Mouse (Mus musculus): ENCODE measurements at regions not wholly inside any gene's neighbourhood (a gene's known extent, or its start where the extent isn't known, plus 50 kb on each side); places are given as distances from the start of the nearest gene placed in this dataset.

DNA sequence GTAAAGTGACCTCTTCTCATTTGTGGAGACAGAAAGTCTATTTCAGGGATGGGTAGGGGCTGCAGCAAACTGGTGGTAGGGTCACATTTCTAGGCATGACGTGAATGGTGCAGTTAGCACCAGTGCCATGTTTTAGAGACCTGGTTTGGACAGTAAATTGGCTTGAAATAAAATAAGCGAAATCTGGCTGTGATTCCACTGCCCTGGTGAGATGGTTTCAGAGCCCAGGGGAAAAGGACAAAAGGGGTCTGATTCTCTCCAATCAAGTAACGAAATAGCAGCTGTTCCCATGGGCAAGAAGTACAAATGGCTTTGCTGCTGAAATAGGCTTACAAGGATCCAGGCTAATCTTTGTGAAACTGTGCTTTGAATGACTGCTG lies 350.5 kb upstream of the Id4 start:
- TF ChIP-seq JUND (conservative IDR thresholded peaks at IDR 0.05; ENCODE audit: low read depth, low read length) (no peak), MAZ (IDR thresholded peaks at IDR 0.05; ENCODE audit: low read depth, low read length) (no peak), ZC3H11A (IDR thresholded peaks at IDR 0.05; ENCODE audit: low read depth, low read length) (no peak), NELFE (IDR thresholded peaks at IDR 0.05; ENCODE audit: low read depth, low read length) (no peak), EP300 (IDR thresholded peaks at IDR 0.05; ENCODE audit: low read length) (no peak), PAX5 (IDR thresholded peaks at IDR 0.05; ENCODE audit: low read length) (no peak), JUN (IDR thresholded peaks at IDR 0.05; ENCODE audit: insufficient read depth, low read depth, low read length) (no peak), CHD1 (IDR thresholded peaks at IDR 0.05; ENCODE audit: low read depth, low read length) (no peak), ZMIZ1 (IDR thresholded peaks at IDR 0.05; ENCODE audit: low read depth, low read length) (no peak), MXI1 (IDR thresholded peaks at IDR 0.05; ENCODE audit: low read depth, low read length) (no peak), ELF1 (IDR thresholded peaks at IDR 0.05; ENCODE audit: low read depth, low read length) (no peak), SIN3A (IDR thresholded peaks at IDR 0.05; ENCODE audit: low read length) (no peak), USF1 (IDR thresholded peaks at IDR 0.05; ENCODE audit: low read depth, low read length) (no peak), TBP (conservative IDR thresholded peaks at IDR 0.05; ENCODE audit: low read depth, low read length) (no peak), CTCF (conservative IDR thresholded peaks at IDR 0.05 in 1 of 2, IDR thresholded peaks at IDR 0.05 in 1 of 2; ENCODE audit: low read depth in 2 of 2, low read length in 2 of 2) (no peak)
- no peak overlapping the region for H3K4me2 ChIP-seq (ENCODE audit: insufficient read depth, low read depth, poor library complexity, severe bottlenecking)
- DNase-seq (ENCODE audit: extremely low read depth), result no peak
- H3K36me3 ChIP-seq (replicated peaks in 1 of 2; ENCODE audit: control insufficient read depth in 1 of 2, insufficient read depth in 1 of 2, low read length in 1 of 2), result no peaks in the 10 kb centered on the region
- H3K4me1 ChIP-seq (ENCODE audit: control insufficient read depth in 1 of 2, insufficient read depth in 2 of 2), result no peaks in the 10 kb centered on the region
- no peak overlapping the region for H3K4me3 ChIP-seq (replicated peaks in 1 of 3; ENCODE audit: low read depth in 2 of 3, low read length in 2 of 3, poor library complexity in 1 of 3)
- no peak overlapping the region for H3K9ac ChIP-seq (ENCODE audit: insufficient read depth, low read depth)
- H3K79me2 ChIP-seq (replicated peaks; ENCODE audit: control insufficient read depth, extremely low read depth, insufficient read depth, poor library complexity, severe bottlenecking), result no peaks in the 10 kb centered on the region; the same call in 1 of the 2 replicates
- no peaks in the 10 kb centered on the region for H3K27me3 ChIP-seq (replicated peaks)
- no peak overlapping the region for H3K27ac ChIP-seq (ENCODE audit: insufficient read depth, low read depth)
- peaks cover 61% of the 10 kb centered on the region for H3K9me3 ChIP-seq (replicated peaks; ENCODE audit: low read length)
- in situ Hi-C loops (cut with MboI; ENCODE audit: low pct_ligation_motif_present, low pct_unique_long_range_greater_than_20kb, low sequenced_read_pairs) (no loop called here), dilution Hi-C loops (cut with MboI; ENCODE audit: extremely low pct_ligation_motif_present, extremely low pct_unique_long_range_greater_than_20kb, low sequenced_read_pairs) (no loop called here)

DNA sequence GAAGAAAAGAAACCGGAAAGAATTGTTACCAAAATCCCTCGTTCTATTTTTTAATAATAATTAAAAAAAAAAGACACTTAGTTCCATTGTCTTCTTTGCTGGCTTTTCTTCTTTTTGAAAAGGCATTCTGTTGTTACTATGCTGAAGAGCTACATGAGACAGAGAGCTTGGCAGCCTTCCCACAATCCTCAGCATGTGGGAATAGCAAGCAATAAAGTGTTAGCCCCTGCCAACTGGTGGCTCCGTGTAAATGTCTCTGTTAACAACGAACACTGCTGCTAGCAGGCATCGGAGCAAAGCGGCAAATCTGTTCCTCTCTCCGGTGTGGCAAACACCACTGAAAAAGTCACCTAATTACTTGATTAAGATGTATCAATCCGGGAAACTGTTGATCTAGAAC lies 344.6 kb upstream of the Id4 start:
- H3K27ac ChIP-seq (ENCODE audit: insufficient read depth, low read depth), result no peak overlapping the region
- no peak overlapping the region for H3K4me2 ChIP-seq (ENCODE audit: insufficient read depth, low read depth, poor library complexity, severe bottlenecking)
- DNase-seq (ENCODE audit: extremely low read depth), result no peak
- H3K27me3 ChIP-seq (replicated peaks), result no peaks in the 10 kb centered on the region
- dilution Hi-C loops (cut with MboI; ENCODE audit: extremely low pct_ligation_motif_present, extremely low pct_unique_long_range_greater_than_20kb, low sequenced_read_pairs) (no loop called here), in situ Hi-C loops (cut with MboI; ENCODE audit: low pct_ligation_motif_present, low pct_unique_long_range_greater_than_20kb, low sequenced_read_pairs) (no loop called here)
- no peaks in the 10 kb centered on the region for H3K36me3 ChIP-seq (replicated peaks in 1 of 2; ENCODE audit: control insufficient read depth in 1 of 2, insufficient read depth in 1 of 2, low read length in 1 of 2)
- peaks cover 56% of the 10 kb centered on the region for H3K9me3 ChIP-seq (replicated peaks; ENCODE audit: low read length)
- H3K4me3 ChIP-seq (replicated peaks in 1 of 3; ENCODE audit: low read depth in 2 of 3, low read length in 2 of 3, poor library complexity in 1 of 3), result no peak overlapping the region
- TF ChIP-seq ZMIZ1 (IDR thresholded peaks at IDR 0.05; ENCODE audit: low read depth, low read length) (no peak), CTCF (conservative IDR thresholded peaks at IDR 0.05 in 1 of 2, IDR thresholded peaks at IDR 0.05 in 1 of 2; ENCODE audit: low read depth in 2 of 2, low read length in 2 of 2) (no peak), HCFC1 (IDR thresholded peaks at IDR 0.05; ENCODE audit: low read depth, low read length) (no peak), NRF1 (IDR thresholded peaks at IDR 0.05; ENCODE audit: low read depth, low read length) (no peak), RCOR1 (conservative IDR thresholded peaks at IDR 0.05; ENCODE audit: low read depth, low read length) (no peak), CHD1 (IDR thresholded peaks at IDR 0.05; ENCODE audit: low read depth, low read length) (no peak)
- no peak overlapping the region for H3K9ac ChIP-seq (ENCODE audit: insufficient read depth, low read depth)
- no peaks in the 10 kb centered on the region for H3K79me2 ChIP-seq (replicated peaks; ENCODE audit: control insufficient read depth, extremely low read depth, insufficient read depth, poor library complexity, severe bottlenecking)
- H3K4me1 ChIP-seq (ENCODE audit: control insufficient read depth in 1 of 2, insufficient read depth in 2 of 2), result no peaks in the 10 kb centered on the region
